Mouse (Mus musculus) ES-E14 (cell line): ENCODE results near the gene Sac3d1. TPM values are rescaled to one million over a fixed set of nuclear protein-coding genes. Genes with fewer than 3 reads are reported as not detected.
A peak's percentile ranks its signal among the peaks of the same experiment; 100 is the strongest.

Source experiments
- DNase-seq: peaks from one replicate; pipeline ENCODE4 v3.0.0-alpha.2; 2013; ENCODE audit warnings: low read depth, low spot score
- H3K27ac ChIP-seq: 2 replicates; pipeline ENCODE4 v1.5.1; 2012; ENCODE audit warnings: low read depth, mild to moderate bottlenecking, low read length, moderate library complexity, mixed read lengths; ENCODE audit not compliant: poor library complexity, insufficient read depth, severe bottlenecking
- H3K36me3 ChIP-seq: 2 replicates; pipeline ENCODE4 v1.6.1; 2012; ENCODE audit warnings: mild to moderate bottlenecking, low read length, moderate library complexity, mixed read lengths; ENCODE audit not compliant: control insufficient read depth, poor library complexity, insufficient read depth, severe bottlenecking
- H3K4me1 ChIP-seq, 2 experiments: fragments of 150-350 bp in 1 of 2; sonication (generic) in 1 of 2; 2 replicates each; pipeline ENCODE4 v1.6.1; 2012; ENCODE audit warnings: low read length in 2 of 2, mild to moderate bottlenecking in 1 of 2, mixed read lengths in 1 of 2; ENCODE audit not compliant: control insufficient read depth in 2 of 2, insufficient read depth in 2 of 2, poor library complexity in 1 of 2
- H3K4me3 ChIP-seq, 2 experiments: fragments of 150-350 bp in 1 of 2; sonication (generic) in 1 of 2; 2 replicates each; pipeline ENCODE4 v1.5.1; 2012; ENCODE audit warnings: low read length in 2 of 2, low read depth in 1 of 2, mild to moderate bottlenecking in 1 of 2, mixed read lengths in 1 of 2; ENCODE audit not compliant: insufficient read depth in 1 of 2, poor library complexity in 1 of 2, severe bottlenecking in 1 of 2
- H3K9ac ChIP-seq: 2 replicates; pipeline ENCODE4 v1.6.1; 2012; ENCODE audit warnings: low read depth, mild to moderate bottlenecking, low read length, mixed read lengths; ENCODE audit not compliant: poor library complexity, insufficient read depth, severe bottlenecking
- H3K9me3 ChIP-seq: fragments of 150-350 bp; sonication (generic); 2 replicates; pipeline ENCODE4 v1.6.1; 2012; ENCODE audit warnings: low read depth, mild to moderate bottlenecking, low read length; ENCODE audit not compliant: control insufficient read depth, insufficient read depth
- CHD2 ChIP-seq: IDR thresholded peaks from 2 replicates; pipeline ENCODE4 v1.6.1; 2014; ENCODE audit warnings: mild to moderate bottlenecking, low read depth, low read length, inconsistent platforms
- HCFC1 ChIP-seq: IDR thresholded peaks from 2 replicates; pipeline ENCODE4 v1.6.1; 2012; ENCODE audit warnings: low read length, inconsistent platforms, borderline replicate concordance; ENCODE audit not compliant: insufficient read depth
- MAFK ChIP-seq: IDR thresholded peaks from 2 replicates; pipeline ENCODE4 v1.6.1; 2014; ENCODE audit warnings: mild to moderate bottlenecking, low read depth, low read length, inconsistent platforms; ENCODE audit not compliant: insufficient read depth
- ZC3H11A ChIP-seq: IDR thresholded peaks from 2 replicates; pipeline ENCODE4 v1.6.1; 2012; ENCODE audit warnings: low read depth, mild to moderate bottlenecking, inconsistent platforms, low read length, borderline replicate concordance
- ZNF384 ChIP-seq: IDR thresholded peaks from 2 replicates; pipeline ENCODE4 v1.6.1; 2012; ENCODE audit warnings: low read depth, low read length, inconsistent platforms
- in situ Hi-C, 2 experiments: fragments of 600-800 bp; cut with MboI; formaldehyde crosslinking; loops; one replicate each; pipeline ENCODE4 v1.15.1; 2025; ENCODE audit warnings: low sequenced_read_pairs in 2 of 2, inconsistent platforms in 1 of 2; ENCODE audit not compliant: unreplicated experiment in 2 of 2
- total RNA-seq: library from RNA; depleted of rRNA; stranded (reverse); fragments of 300-350 nt; gene quantifications from 2 replicates; pipeline ENCODE4 v1.2.3, GENCODE M21; 2012

The Sac3d1 gene
- total RNA-seq, 1 experiment, result 28.2 TPM

DNA sequence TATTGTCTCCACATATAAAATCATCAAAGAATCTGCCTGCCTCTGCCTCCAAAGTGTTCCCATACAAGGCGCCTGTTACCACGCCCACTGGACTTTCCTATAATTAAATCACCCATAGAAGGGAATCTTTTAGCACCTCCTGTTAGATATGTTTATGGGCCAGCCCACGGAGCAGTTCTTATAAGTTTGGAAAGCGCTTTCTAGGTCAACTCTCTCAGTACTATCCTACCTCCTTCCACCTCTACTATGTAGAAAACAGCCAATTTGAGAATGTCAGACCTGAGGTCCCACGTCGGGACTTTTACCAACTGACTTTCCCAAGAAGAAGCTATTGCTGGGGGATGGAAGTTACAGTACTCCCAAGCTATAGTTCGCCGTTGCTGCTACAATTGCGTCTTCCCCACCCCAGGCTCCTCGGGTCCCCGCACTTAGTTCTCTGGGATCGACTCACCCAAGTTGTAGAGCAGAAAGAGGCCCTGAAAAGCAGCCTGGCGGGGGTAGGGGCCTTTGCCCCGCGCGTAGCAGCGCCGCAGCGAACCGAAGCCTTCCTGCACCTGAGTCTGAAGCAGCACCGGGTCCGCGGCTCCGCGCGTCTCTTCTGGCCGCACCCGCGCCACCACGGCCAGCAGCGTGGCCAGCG is 984 bp downstream of the Sac3d1 start:
- no peaks in the 10 kb centered on the region for H3K9me3 ChIP-seq
- TF ChIP-seq ZNF384 (no peak), HCFC1 (no peak), MAFK (no peak), CHD2 (no peak), ZC3H11A (no peak)
- peak overlapping the region; percentile 92 for H3K9ac ChIP-seq
- H3K36me3 ChIP-seq, result peaks cover 18% of the 10 kb centered on the region
- H3K4me3 ChIP-seq, result peak overlapping the region; percentile 86 to 96
- H3K4me1 ChIP-seq, result peaks cover 2 to 17% of the 10 kb centered on the region in 2 experiments; a peak in 1 of 4 replicates
- H3K27ac ChIP-seq, result peak overlapping the region; percentile 75
- no peak for DNase-seq
- in situ Hi-C loops, result no loop called here

DNA sequence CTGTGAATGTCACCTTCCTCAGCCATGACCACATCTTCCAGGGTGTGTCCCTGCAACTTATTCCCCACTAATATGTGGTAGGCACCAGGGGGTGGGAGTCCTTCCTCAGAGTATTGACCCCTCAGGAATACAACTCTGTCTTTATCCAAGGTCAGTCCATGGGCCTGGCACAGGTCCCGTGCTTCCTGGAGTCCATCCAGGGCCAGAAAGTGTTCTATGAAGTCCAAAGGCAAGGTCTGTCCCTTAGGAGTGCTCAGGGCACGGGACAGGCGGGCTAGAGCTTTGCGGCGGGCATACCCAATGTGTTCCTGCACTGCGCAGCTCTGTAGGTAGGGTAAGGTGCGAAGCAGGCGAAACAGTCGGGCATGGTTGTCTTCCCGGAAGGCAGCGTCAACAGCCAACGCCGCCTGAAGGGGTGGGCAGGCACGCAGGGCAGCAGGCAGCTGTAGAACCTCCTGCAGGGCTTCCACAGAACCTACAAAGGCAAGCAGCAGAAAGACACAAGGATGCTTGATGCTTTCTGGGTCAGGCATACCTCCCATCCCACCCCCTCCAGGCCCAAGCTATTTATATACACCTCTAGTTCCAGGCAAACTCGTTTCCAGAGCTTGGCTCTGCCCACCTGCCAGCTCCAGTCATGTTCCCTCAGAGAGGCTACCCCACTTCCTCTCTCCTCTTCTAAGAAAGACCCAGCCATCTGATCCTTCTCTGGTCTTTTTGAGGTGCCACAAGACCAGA is 2.2 kb downstream of the Sac3d1 start:
- H3K9ac ChIP-seq, result peak overlapping the region; percentile 6; the same call in 1 of the 2 replicates
- H3K4me3 ChIP-seq, result no peak overlapping the region
- no peak for DNase-seq
- in situ Hi-C loops, result no loop called here
- H3K36me3 ChIP-seq, result peaks cover 18% of the 10 kb centered on the region
- peaks cover 2 to 8% of the 10 kb centered on the region in 2 experiments; a peak in 1 of 4 replicates for H3K4me1 ChIP-seq
- no peak for TF ChIP-seq MAFK
- TF ChIP-seq ZC3H11A, result no peak
- no peak for TF ChIP-seq CHD2
- no peak for TF ChIP-seq HCFC1
- TF ChIP-seq ZNF384, result no peak
- H3K27ac ChIP-seq, result no peak overlapping the region
- no peaks in the 10 kb centered on the region for H3K9me3 ChIP-seq

DNA sequence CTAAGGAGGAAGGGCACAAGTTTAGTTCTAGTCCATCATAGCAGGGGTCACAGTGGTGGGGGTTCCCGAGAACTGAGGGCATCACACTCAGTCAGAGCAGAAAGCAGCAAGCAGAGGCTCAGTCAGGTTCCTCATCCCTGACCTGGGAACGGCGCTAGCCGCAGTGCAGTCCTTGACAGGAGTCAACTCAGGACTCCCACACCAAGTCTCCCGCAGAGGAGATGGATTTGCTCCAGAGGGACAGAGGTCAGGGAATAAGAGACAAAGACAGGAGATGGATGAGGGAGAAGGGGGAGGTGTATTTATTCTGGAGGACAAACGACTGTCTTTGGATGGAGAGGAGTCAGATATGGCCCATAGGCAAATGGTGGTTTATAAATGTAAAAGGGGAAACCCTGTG is 5.3 kb downstream of the Sac3d1 start:
- in situ Hi-C loops, result no loop called here
- Histone ChIP-seq H3K36me3 (peaks cover 18% of the 10 kb centered on the region), H3K9me3 (no peaks in the 10 kb centered on the region), H3K27ac (no peak overlapping the region), H3K9ac (no peak overlapping the region), H3K4me3 (no peak overlapping the region), H3K4me1 (peaks cover 0 to 3% of the 10 kb centered on the region in 2 experiments; a peak in 1 of 4 replicates)
- TF ChIP-seq HCFC1 (no peak), MAFK (no peak), CHD2 (no peak), ZNF384 (no peak), ZC3H11A (no peak)
- no peak for DNase-seq

DNA sequence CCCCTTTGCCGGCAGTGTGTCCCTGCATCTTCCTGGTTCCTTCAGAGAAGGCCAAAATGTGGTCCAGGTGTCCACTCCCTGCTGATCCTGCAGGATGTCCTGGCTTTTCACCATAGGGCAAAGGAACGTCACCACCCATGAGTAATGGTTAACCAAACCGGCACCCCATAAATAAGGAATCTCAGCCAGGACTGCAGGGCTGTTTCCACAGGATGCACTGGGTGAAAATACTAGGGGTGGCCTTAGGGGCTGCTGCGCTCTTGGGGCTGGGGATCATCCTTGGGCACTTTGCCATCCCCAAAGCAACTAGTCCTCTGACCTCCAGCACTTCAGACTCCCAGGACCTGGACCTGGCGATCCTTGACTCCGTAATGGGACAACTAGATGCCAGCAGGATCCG is 12.9 kb downstream of the Sac3d1 start, which contains the start of gene Naaladl1:
Gene Naaladl1, plus strand, starts transcription at position 197 of the 400 bp plus-strand sequence.
- TF ChIP-seq HCFC1, result no peak
- TF ChIP-seq ZNF384, result no peak
- no peak for TF ChIP-seq ZC3H11A
- TF ChIP-seq CHD2, result no peak
- TF ChIP-seq MAFK, result no peak
- Histone ChIP-seq H3K9ac (peak within 1 kb of the TSS; percentile 17; the same call in 1 of the 2 replicates), H3K36me3 (peaks cover 4% of the 10 kb centered on the region; the same call in 1 of the 2 replicates), H3K27ac (no peak within 1 kb of the TSS), H3K4me1 (peaks cover 0 to 11% of the 10 kb centered on the region in 2 experiments; a peak in 2 of 4 replicates), H3K9me3 (no peaks in the 10 kb centered on the region), H3K4me3 (no peak within 1 kb of the TSS)
- no peak for DNase-seq
- in situ Hi-C loops, result no loop called here
